Comparison of ENCODE assay signal across 12 mouse cellular contexts in genomic region chr6:116178376-116178775, GRCm38 (mm10).
"Had no signal": no experiment of that assay in that cellular context is flagged by ENCODE, and none has a peak within 500 bp of the region (broad histone marks: within the 10 kb centered on the region; RNA-seq: fewer than 3 reads in every experiment).

No protein-coding gene starts in this region.

- H3K4me3 ChIP-seq: midbrain, embryonic 10.5 days; midbrain, embryonic 12.5 days; neural tube, embryonic 12.5 days had no signal

- H3K27ac ChIP-seq: midbrain, embryonic 10.5 days; midbrain, embryonic 12.5 days; neural tube, embryonic 12.5 days had no signal

- H3K27me3 ChIP-seq: midbrain, embryonic 12.5 days; neural tube, embryonic 12.5 days had no signal

- H3K4me1 ChIP-seq: midbrain, embryonic 10.5 days; midbrain, embryonic 12.5 days; neural tube, embryonic 12.5 days had no signal

- DNase-seq: lung, adult 18-20 months; lung, embryonic 14.5 days; lung, postnatal 10 days; lung, postnatal 4 days; midbrain, embryonic 14.5 days; spleen, adult 18-20 months; thymus, adult 18-20 months; thymus, postnatal 14 days; thymus, postnatal 36 days had no signal

- H3K4me2 ChIP-seq: lung, embryonic 14.5 days; midbrain, embryonic 12.5 days; neural tube, embryonic 12.5 days had no signal

- H3K9me3 ChIP-seq: midbrain, embryonic 10.5 days; midbrain, embryonic 12.5 days; neural tube, embryonic 12.5 days had no signal

- H3K9ac ChIP-seq: lung, embryonic 14.5 days; midbrain, embryonic 12.5 days; neural tube, embryonic 12.5 days had no signal
